Mouse (Mus musculus) embryonic facial prominence, embryonic 13.5 days (tissue): ENCODE data around the gene Smim6. TPM values are rescaled to one million over a fixed set of nuclear protein-coding genes. Genes with fewer than 3 reads are reported as not detected.
A peak's percentile ranks its signal among the peaks of the same experiment; 100 is the strongest.

ENCODE experiments used
- ATAC-seq: fragments of 200-750 bp; cut with Nextera tagmentation; 2 replicates; pipeline ENCODE4 v1.8.0; 2017; ENCODE audit warnings: low read depth; ENCODE audit not compliant: insufficient number of reproducible peaks, insufficient read depth, low FRiP score, low TSS enrichment
- H3K27ac ChIP-seq: fragments of 300-500 bp; sonication (generic); 2 replicates; pipeline ENCODE4 v1.5.1; 2015; ENCODE audit warnings: moderate library complexity, mild to moderate bottlenecking, inconsistent platforms
- H3K27me3 ChIP-seq: fragments of 300-500 bp; sonication (generic); 2 replicates; pipeline ENCODE4 v1.6.1; 2015; ENCODE audit warnings: mild to moderate bottlenecking, inconsistent platforms
- H3K36me3 ChIP-seq: fragments of 300-500 bp; sonication (generic); 2 replicates; pipeline ENCODE4 v1.6.1; 2015; ENCODE audit warnings: mild to moderate bottlenecking, inconsistent platforms
- H3K4me1 ChIP-seq: fragments of 300-500 bp; sonication (generic); 2 replicates; pipeline ENCODE4 v1.6.1; 2015; ENCODE audit warnings: inconsistent platforms
- H3K4me2 ChIP-seq: fragments of 300-500 bp; sonication (generic); 2 replicates; pipeline ENCODE4 v1.6.1; 2015; ENCODE audit warnings: moderate library complexity, mild to moderate bottlenecking, inconsistent platforms
- H3K4me3 ChIP-seq: fragments of 300-500 bp; sonication (generic); 2 replicates; pipeline ENCODE4 v1.5.1; 2015; ENCODE audit warnings: mild to moderate bottlenecking, inconsistent platforms
- H3K9ac ChIP-seq: fragments of 300-500 bp; sonication (generic); 2 replicates; pipeline ENCODE4 v1.6.1; 2015; ENCODE audit warnings: mild to moderate bottlenecking, inconsistent platforms
- H3K9me3 ChIP-seq: fragments of 300-500 bp; sonication (generic); 2 replicates; pipeline ENCODE4 v1.6.1; 2016; ENCODE audit warnings: inconsistent platforms
- WGBS: fragments of 180-500 bp; shearing (Covaris S2); methylation state at CpG from one replicate; pipeline ENCODE4 v1.1.7; 2015; ENCODE audit warnings: mixed read lengths; 5-methylcytosine and 5-hydroxymethylcytosine counted together
- polyA plus RNA-seq: library from polyadenylated mRNA; unstranded; fragments of >200 nt; fragmentation: Nextera tagmentation; extraction: Ambion mirVana; gene quantifications from 2 replicates; pipeline ENCODE4 v1.2.1, GENCODE M21; 2015

Smim6 gene
- polyA plus RNA-seq, 1 experiment from 2014 or later: 1.2 TPM

DNA sequence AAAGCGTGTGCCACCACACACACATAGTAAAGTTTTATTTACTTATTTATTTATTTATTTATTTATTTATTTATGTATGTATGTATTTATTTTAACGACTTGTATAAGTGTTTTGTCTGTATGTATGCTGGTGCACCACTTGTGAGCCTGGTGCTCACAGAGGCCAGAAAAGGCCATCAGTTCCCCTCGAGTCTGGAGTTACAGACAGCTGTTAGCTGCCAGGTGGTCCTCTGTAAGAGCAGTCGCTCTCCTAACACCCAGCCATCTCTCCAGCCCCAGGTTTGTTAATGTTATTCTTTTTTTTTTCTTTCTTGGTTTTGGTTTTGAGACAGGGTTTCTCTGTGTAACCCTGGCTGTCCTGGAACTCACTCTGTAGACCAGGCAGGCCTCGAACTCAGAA, 6.8 kb downstream of the Smim6 start:
- 89% methylated on average over 5 of the region's 5 CpGs for WGBS
- Histone ChIP-seq H3K4me1 (no peaks in the 10 kb centered on the region), H3K4me3 (no peak overlapping the region), H3K27ac (no peak overlapping the region), H3K9me3 (no peaks in the 10 kb centered on the region), H3K9ac (no peak overlapping the region), H3K4me2 (no peak overlapping the region), H3K27me3 (no peaks in the 10 kb centered on the region), H3K36me3 (peaks cover 50% of the 10 kb centered on the region)
- no peak for ATAC-seq

DNA sequence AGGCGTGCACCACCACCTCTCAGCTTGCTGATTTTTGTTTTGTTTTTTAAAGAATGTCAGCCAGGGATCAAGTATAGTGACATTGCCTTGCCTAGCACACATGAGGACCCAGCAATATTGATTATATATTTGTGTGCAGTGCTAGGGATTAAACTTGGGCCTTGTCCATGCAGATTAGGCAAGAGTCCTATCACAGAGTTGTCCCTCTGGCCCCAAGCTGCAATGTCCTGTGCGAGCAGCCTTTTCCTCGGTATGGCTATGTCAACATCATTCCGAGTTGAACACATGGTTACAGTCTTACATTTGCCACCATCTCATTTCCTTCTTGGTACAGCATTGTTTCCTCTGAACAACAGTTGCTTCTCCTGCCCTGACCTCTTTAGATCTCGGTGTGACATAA, 7.3 kb downstream of the Smim6 start:
- WGBS: 92% methylated on average over 5 of the region's 5 CpGs
- no peak for ATAC-seq
- Histone ChIP-seq H3K27me3 (no peaks in the 10 kb centered on the region), H3K4me2 (no peak overlapping the region), H3K9ac (no peak overlapping the region), H3K27ac (no peak overlapping the region), H3K9me3 (no peaks in the 10 kb centered on the region), H3K4me3 (no peak overlapping the region), H3K4me1 (no peaks in the 10 kb centered on the region), H3K36me3 (peaks cover 51% of the 10 kb centered on the region)

DNA sequence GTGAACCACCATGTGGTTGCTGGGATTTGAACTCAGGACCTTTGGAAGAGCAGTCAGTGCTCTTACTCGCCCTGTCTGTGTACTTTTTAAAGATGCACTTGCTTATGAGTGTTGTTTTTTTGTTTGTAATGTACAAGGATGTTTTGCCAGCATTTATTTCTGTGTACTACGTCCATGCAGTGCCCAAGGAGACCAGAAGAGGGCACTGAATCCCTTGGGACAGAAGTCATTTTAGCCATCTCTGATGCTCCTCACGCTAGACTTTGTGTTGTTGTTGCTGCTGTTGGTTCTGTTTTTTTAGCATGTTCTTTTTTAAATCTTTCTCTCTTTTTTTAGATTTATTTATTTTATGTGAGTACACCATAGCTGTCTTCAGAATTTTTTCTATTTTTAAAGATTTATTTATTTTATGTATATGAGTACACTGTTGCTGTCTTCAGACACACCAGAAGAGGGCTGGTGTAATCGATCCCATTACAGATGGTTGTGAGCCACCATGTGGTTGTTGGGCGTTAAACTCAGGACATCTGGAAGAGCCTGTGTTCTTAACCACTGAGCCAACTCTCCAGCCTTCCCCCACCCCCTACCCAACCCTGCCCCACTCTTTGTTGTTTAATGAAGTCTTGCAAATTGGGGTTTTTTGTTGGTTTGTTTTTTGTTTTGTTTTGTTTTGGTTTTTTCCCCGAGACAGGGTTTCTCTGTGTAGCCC, 8.4 kb downstream of the Smim6 start:
- H3K4me2 ChIP-seq: no peak overlapping the region
- no peak overlapping the region for H3K9ac ChIP-seq
- H3K4me3 ChIP-seq: no peak overlapping the region
- no peaks in the 10 kb centered on the region for H3K4me1 ChIP-seq
- H3K27ac ChIP-seq: no peak overlapping the region
- ATAC-seq: no peak
- 40% methylated on average over 6 of the region's 6 CpGs for WGBS
- H3K36me3 ChIP-seq: peaks cover 55% of the 10 kb centered on the region
- H3K9me3 ChIP-seq: no peaks in the 10 kb centered on the region
- H3K27me3 ChIP-seq: no peaks in the 10 kb centered on the region

DNA sequence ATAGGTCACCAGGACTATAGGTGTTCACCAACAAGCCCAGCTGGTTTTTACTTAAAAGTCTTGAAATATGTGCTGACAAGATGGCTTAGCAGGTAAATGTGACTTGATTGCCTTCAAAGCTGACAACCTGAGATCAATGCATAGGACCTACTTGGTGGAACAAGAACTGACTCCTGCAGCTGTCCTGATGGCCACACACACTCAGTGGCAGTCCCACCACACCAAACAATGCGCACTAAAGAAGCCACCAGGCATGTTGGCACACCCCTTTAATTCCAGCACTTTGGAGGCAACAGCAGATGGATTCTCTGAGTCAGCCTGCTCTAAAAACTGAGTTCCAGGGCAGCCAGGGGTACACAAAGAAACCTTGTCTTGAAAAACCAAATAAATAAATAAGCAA, 10.2 kb downstream of the Smim6 start:
- H3K4me1 ChIP-seq: no peaks in the 10 kb centered on the region
- H3K9ac ChIP-seq: no peak overlapping the region
- no peak overlapping the region for H3K4me2 ChIP-seq
- H3K27me3 ChIP-seq: no peaks in the 10 kb centered on the region
- H3K27ac ChIP-seq: no peak overlapping the region
- H3K4me3 ChIP-seq: no peak overlapping the region
- H3K9me3 ChIP-seq: no peaks in the 10 kb centered on the region
- WGBS: 92% methylated on average over 1 of the region's 1 CpGs
- no peak for ATAC-seq
- peaks cover 44% of the 10 kb centered on the region for H3K36me3 ChIP-seq

DNA sequence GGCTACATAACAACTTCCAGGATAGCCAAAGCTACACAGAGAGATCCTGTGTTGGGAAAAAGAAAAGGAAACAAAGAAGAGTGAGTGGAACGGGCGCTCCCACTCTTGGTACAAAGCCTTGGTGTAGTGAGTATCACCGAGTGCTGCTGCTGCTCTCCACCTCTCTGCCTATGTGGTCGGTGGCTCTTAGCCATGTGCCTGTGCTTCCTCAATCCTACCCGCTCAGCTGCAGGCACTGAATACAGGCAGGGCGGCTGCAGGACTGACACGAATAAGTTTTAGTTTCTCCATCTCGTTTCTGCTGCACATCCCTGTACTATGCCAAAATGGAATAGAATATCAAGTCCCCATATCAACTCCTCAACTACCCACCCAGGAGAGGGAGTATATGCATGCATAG, 17.2 kb downstream of the Smim6 start:
- no peaks in the 10 kb centered on the region for H3K27me3 ChIP-seq
- no peaks in the 10 kb centered on the region for H3K9me3 ChIP-seq
- no peak overlapping the region for H3K9ac ChIP-seq
- H3K4me2 ChIP-seq: no peak overlapping the region
- peaks cover 13% of the 10 kb centered on the region for H3K4me1 ChIP-seq
- no peak overlapping the region for H3K4me3 ChIP-seq
- H3K36me3 ChIP-seq: peaks cover 35% of the 10 kb centered on the region
- no peak for ATAC-seq
- no peak overlapping the region for H3K27ac ChIP-seq
- 88% methylated on average over 8 of the region's 8 CpGs for WGBS

DNA sequence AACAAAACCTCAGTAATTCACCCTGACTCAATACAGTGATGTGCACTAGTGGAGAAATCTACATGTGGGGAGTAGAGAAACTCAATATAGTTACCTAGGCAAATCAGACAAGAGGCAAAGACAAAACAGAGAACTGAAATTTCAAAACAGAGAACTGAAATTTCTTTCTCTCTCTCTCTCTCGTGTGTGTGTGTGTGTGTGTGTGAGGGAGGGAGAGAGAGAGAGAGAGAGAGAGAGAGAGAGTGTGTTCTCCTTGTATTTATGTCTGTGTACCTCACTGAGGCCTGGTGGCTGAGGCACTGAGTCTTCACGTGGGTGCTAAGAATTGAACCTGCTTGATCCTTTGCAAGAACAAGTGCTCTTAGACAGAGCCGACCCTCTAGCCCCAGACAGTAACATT, 18.0 kb downstream of the Smim6 start:
- H3K9me3 ChIP-seq: no peaks in the 10 kb centered on the region
- H3K4me2 ChIP-seq: no peak overlapping the region
- peaks cover 28% of the 10 kb centered on the region for H3K36me3 ChIP-seq
- H3K4me1 ChIP-seq: peaks cover 21% of the 10 kb centered on the region
- ATAC-seq: no peak
- WGBS: 67% methylated on average over 3 of the region's 3 CpGs
- H3K27me3 ChIP-seq: no peaks in the 10 kb centered on the region
- H3K27ac ChIP-seq: no peak overlapping the region
- no peak overlapping the region for H3K4me3 ChIP-seq
- no peak overlapping the region for H3K9ac ChIP-seq

DNA sequence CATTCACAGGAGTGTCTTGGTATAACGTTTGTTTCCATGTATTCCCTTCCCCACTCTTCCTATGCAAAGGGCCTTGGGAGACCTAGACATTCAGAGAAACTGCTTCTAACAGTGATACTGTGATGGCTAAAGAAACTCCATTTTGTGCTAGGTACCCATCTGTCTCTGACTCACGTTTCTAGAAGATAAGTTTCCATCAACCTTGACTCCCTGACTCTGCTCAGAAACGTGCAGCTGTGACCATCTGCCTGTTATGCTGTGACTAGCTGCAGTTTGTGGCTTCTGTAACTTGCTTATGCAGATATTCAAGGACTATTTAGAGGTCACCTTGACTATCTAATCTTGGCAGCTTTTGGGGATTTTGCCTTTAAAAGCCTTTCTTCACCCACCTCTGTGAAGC, 19.4 kb downstream of the Smim6 start:
- ATAC-seq: no peak
- no peak overlapping the region for H3K4me3 ChIP-seq
- H3K27me3 ChIP-seq: no peaks in the 10 kb centered on the region
- H3K4me2 ChIP-seq: no peak overlapping the region
- peaks cover 27% of the 10 kb centered on the region for H3K36me3 ChIP-seq
- peaks cover 22% of the 10 kb centered on the region for H3K4me1 ChIP-seq
- H3K9me3 ChIP-seq: no peaks in the 10 kb centered on the region
- 73% methylated on average over 3 of the region's 3 CpGs for WGBS
- no peak overlapping the region for H3K27ac ChIP-seq
- 0 out of 2 replicates have a peak overlapping the region, but pooled peaks have one; percentile 1 for H3K9ac ChIP-seq

DNA sequence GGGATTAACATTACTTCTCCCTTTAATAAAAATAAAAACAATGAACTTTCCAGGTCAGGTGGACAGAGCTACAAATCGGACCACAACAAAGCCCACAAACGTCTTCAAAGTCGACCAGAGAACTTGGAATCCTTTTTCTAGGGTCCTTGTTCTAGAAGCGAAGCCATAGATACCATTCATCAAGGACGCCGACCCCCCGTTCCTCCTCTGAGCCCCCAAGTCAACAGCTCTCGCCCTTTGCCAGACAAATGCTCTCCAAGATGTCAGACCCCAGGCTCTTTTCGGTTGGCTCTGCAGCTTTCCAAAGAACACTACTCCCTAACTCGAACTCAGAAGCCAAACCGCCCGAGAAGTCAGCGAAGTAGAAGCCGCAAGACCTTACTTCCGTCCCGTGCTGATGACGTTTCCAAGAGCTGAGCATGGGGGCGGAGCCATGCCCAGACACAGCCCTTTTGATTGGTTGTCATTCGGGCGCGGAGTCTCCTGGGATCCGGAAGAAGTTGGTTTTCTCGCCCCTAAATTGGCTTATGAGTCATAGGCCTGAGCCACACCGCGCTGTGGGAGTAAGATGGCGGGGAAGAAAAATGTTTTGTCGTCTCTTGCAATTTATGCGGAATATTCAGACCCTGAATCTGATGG, 21.4 kb downstream of the Smim6 start, which contains the start of the genes Sap30bp and Recql5:
TSS of gene Sap30bp (plus strand) at position 175 of the 639 bp plus-strand sequence.
TSS of gene Recql5 (minus strand) at position 370 of the 639 bp plus-strand sequence.
- peak within 1 kb of the TSS; percentile 58; the same call in 1 of the 2 replicates for H3K27ac ChIP-seq
- peak within 1 kb of the TSS; percentile 93 for H3K4me2 ChIP-seq
- H3K4me3 ChIP-seq: peak within 1 kb of the TSS; percentile 92
- H3K9ac ChIP-seq: peak within 1 kb of the TSS; percentile 92
- H3K36me3 ChIP-seq: peaks cover 26% of the 10 kb centered on the region
- no peaks in the 10 kb centered on the region for H3K9me3 ChIP-seq
- no peaks in the 10 kb centered on the region for H3K27me3 ChIP-seq
- H3K4me1 ChIP-seq: peaks cover 22% of the 10 kb centered on the region
- peak; percentile 93 for ATAC-seq
- WGBS: under 1% methylated on average over 28 of the region's 28 CpGs

DNA sequence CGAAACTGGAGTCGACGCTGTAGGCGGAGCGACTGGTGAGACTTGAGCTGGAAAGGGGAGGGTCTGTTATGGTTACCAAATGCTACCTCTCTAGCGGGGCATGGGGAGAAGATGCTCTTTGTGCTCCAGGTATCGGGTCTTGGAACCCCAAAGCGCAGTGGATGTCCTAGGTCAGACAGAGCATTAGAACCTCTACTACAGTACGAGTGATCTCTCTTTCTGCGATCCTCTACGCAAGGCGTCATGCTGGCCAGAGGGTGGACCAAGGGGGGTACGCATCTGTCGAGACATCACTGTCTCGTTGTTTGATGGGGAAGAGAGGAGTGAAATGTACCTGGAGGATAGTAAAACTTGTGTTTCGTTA, 21.9 kb downstream of the Smim6 start:
- H3K27me3 ChIP-seq: no peaks in the 10 kb centered on the region
- H3K9me3 ChIP-seq: no peaks in the 10 kb centered on the region
- peaks cover 26% of the 10 kb centered on the region for H3K36me3 ChIP-seq
- H3K27ac ChIP-seq: peak overlapping the region; percentile 58; the same call in 1 of the 2 replicates
- peaks cover 22% of the 10 kb centered on the region for H3K4me1 ChIP-seq
- H3K4me2 ChIP-seq: peak overlapping the region; percentile 93
- no peak for ATAC-seq
- peak overlapping the region; percentile 92 for H3K4me3 ChIP-seq
- H3K9ac ChIP-seq: peak overlapping the region; percentile 92
- WGBS: under 1% methylated on average over 16 of the region's 16 CpGs

DNA sequence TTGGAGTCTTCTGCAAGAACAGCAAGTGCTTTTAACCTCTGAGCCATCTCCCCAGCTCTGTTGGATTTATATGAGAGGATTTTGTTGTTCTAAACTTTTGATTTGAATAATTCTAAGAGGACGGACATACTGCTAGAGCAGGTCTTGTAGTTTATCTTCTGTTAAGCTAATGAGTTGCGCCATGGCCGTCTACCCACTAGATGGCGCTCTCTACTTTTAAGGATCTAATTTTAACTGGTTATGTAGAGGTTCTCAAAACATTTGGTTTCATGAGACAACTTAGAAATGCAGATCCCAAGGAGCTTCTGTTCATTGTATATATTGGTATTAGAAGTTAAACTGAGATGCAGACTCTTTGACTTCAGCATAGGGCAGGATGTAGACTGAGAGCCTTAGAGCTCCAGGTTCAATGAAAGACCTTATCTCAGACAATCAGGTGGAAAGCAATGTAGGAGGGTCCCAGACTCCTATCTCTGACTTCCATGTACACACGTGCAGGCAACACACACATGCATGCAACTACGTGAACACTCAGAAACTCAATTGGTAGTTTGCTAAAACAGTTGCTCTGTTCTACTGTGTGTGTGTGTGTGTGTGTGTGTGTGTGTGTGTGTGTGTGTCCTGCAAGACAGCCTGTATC, 28.0 kb downstream of the Smim6 start:
- no peaks in the 10 kb centered on the region for H3K9me3 ChIP-seq
- ATAC-seq: no peak
- H3K27ac ChIP-seq: no peak overlapping the region
- H3K4me1 ChIP-seq: peaks cover 1% of the 10 kb centered on the region; the same call in 1 of the 2 replicates
- H3K4me3 ChIP-seq: no peak overlapping the region
- no peak overlapping the region for H3K4me2 ChIP-seq
- H3K36me3 ChIP-seq: peaks cover 79% of the 10 kb centered on the region
- H3K9ac ChIP-seq: no peak overlapping the region
- WGBS: 39% methylated on average over 6 of the region's 6 CpGs
- no peaks in the 10 kb centered on the region for H3K27me3 ChIP-seq

DNA sequence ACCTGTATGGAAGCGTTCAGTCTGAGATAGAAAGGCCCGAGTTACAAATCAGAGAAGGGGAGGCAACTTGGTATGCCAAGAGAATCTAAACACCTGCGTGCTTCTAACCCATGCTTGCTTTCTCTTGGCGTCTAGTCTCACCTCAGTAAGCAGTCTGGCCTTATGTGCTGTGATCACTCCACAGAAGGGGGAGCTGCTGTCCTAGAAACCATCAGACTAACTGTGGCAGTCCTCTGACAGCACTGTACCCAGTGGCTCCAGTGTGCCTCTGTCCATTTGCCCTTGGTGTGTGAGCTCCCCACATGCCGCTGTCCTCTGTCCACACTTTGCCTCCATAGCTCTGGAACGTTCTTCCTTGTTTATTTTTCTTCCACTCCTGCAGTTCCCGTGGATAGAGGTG, 30.2 kb downstream of the Smim6 start:
- H3K27me3 ChIP-seq: no peaks in the 10 kb centered on the region
- 84% methylated on average over 7 of the region's 7 CpGs for WGBS
- H3K4me2 ChIP-seq: no peak overlapping the region
- no peak overlapping the region for H3K27ac ChIP-seq
- H3K9me3 ChIP-seq: no peaks in the 10 kb centered on the region
- no peak overlapping the region for H3K4me3 ChIP-seq
- H3K4me1 ChIP-seq: no peaks in the 10 kb centered on the region
- no peak for ATAC-seq
- H3K9ac ChIP-seq: no peak overlapping the region
- peaks cover 90% of the 10 kb centered on the region for H3K36me3 ChIP-seq
